Mouse (Mus musculus) thymus, adult 2 months (tissue): ENCODE measurements around the gene Cby1. TPM values are rescaled to one million over a fixed set of nuclear protein-coding genes. Genes with fewer than 3 reads are reported as not detected.

ENCODE experiments used
- DNase-seq: peaks from one replicate; pipeline ENCODE4 v3.0.0; 2021
- H3K27ac ChIP-seq: fragments of 200-500 bp; 2 replicates; pipeline ENCODE4 v1.5.1; 2012; ENCODE audit warnings: low read length, control low read depth; ENCODE audit not compliant: control insufficient read depth, insufficient read depth
- H3K27me3 ChIP-seq: fragments of 200-500 bp; 2 replicates; pipeline ENCODE4 v1.6.1; 2012; ENCODE audit warnings: mild to moderate bottlenecking, low read length, moderate library complexity, mixed read lengths; ENCODE audit not compliant: control insufficient read depth, insufficient read depth
- H3K36me3 ChIP-seq: fragments of 200-500 bp; 2 replicates; pipeline ENCODE4 v1.6.1; 2012; ENCODE audit warnings: mild to moderate bottlenecking, low read length, moderate library complexity; ENCODE audit not compliant: control insufficient read depth, insufficient read depth
- H3K4me1 ChIP-seq: fragments of 200-500 bp; replicated peaks from 2 replicates; pipeline ENCODE4 v1.6.1; 2012; ENCODE audit warnings: low read length; ENCODE audit not compliant: control insufficient read depth, insufficient read depth
- H3K4me3 ChIP-seq: fragments of 200-500 bp; 2 replicates; pipeline ENCODE4 v1.5.1; 2012; ENCODE audit warnings: mild to moderate bottlenecking, low read length, control low read depth, moderate library complexity; ENCODE audit not compliant: control insufficient read depth, insufficient read depth
- CTCF ChIP-seq: fragments of 200-500 bp; IDR thresholded peaks from 2 replicates; pipeline ENCODE4 v1.5.1; 2012; ENCODE audit warnings: mild to moderate bottlenecking, control low read depth, low read length, moderate library complexity, borderline replicate concordance; ENCODE audit not compliant: control insufficient read depth, poor library complexity, insufficient read depth; ENCODE audit errors: extremely low read depth
- POLR2A ChIP-seq: fragments of 200-500 bp; IDR thresholded peaks from 2 replicates; pipeline ENCODE4 v1.6.1; 2012; ENCODE audit warnings: mild to moderate bottlenecking, low read length, control low read depth, moderate library complexity; ENCODE audit not compliant: control insufficient read depth, poor library complexity, insufficient read depth; ENCODE audit errors: extremely low read depth
- WGBS: fragments of 180-500 bp; shearing (Covaris S2); methylation state at CpG from one replicate; pipeline ENCODE4 v1.1.7; 2018; 5-methylcytosine and 5-hydroxymethylcytosine counted together
- polyA plus RNA-seq: library from polyadenylated mRNA; depleted of rRNA; stranded (reverse); fragments of >200 nt; gene quantifications from 2 replicates; pipeline ENCODE4 v1.2.3, GENCODE M21; 2012; rRNA removed

Cby1 gene
- polyA plus RNA-seq, 1 experiment: 17.9 TPM

- no peak overlapping the region for H3K4me3 ChIP-seq
- peaks cover 72% of the 10 kb centered on the region for H3K36me3 ChIP-seq
- no peaks in the 10 kb centered on the region for H3K27me3 ChIP-seq
- TF ChIP-seq CTCF (no peak), POLR2A (no peak)
- no peak overlapping the region for H3K27ac ChIP-seq
- DNase-seq: no peak
- WGBS: 98% methylated on average over 6 of the region's 6 CpGs
- no peaks in the 10 kb centered on the region for H3K4me1 ChIP-seq
Measured at GRCm38 (mm10) chr15:79716710-79717109, 57.7 kb downstream of the Cby1 start.

Other genes starting within 250 kb of the Cby1 start
- 155 and 173 TPM in 2 replicates for gene Csnk1e, start 203.6 kb upstream of the Cby1 start, polyA plus RNA-seq
- not detected in 2 replicates for gene Kcnj4, start 154.0 kb upstream of the Cby1 start, polyA plus RNA-seq
- 2.0 and 3.4 TPM in 2 replicates for gene Kdelr3, start 142.8 kb upstream of the Cby1 start, polyA plus RNA-seq
- 526 and 554 TPM in 2 replicates for gene Ddx17, start 112.5 kb upstream of the Cby1 start, polyA plus RNA-seq
- 0.74 and 1.1 TPM in 2 replicates for gene Dmc1, start 54.1 kb upstream of the Cby1 start, polyA plus RNA-seq
- 1.0 and 1.2 TPM in 2 replicates for gene Fam227a, start 243 bp upstream of the Cby1 start, polyA plus RNA-seq
- 51.7 and 65.2 TPM in 2 replicates for gene Tomm22, start 11.7 kb downstream of the Cby1 start, polyA plus RNA-seq
- 23.8 and 30.5 TPM in 2 replicates for gene Josd1, start 28.7 kb downstream of the Cby1 start, polyA plus RNA-seq
- gene Gtpbp1, start 31.6 kb downstream of the Cby1 start, polyA plus RNA-seq: 91.3 and 114 TPM in 2 replicates
- 245 and 297 TPM in 2 replicates for gene Sun2, start 83.3 kb downstream of the Cby1 start, polyA plus RNA-seq
- 51.2 and 51.3 TPM in 2 replicates for gene Dnal4, start 118.7 kb downstream of the Cby1 start, polyA plus RNA-seq
- 1.2 and 1.4 TPM in 2 replicates for gene Nptxr, start 145.6 kb downstream of the Cby1 start, polyA plus RNA-seq
- 0.55 TPM in 1 of 2 replicates, not detected in the other for gene Npcd, start 175.0 kb downstream of the Cby1 start, polyA plus RNA-seq
- gene Cbx6, start 175.5 kb downstream of the Cby1 start, polyA plus RNA-seq: 136 and 145 TPM in 2 replicates
- gene Apobec3, start 232.5 kb downstream of the Cby1 start, polyA plus RNA-seq: 92.3 and 98.5 TPM in 2 replicates